Mouse (Mus musculus) midbrain, embryonic 15.5 days (tissue): ENCODE results near the gene Hist1h2an. TPM values are rescaled to one million over a fixed set of nuclear protein-coding genes. Genes with fewer than 3 reads are reported as not detected.
"Not testable (repeated sequence)": the region's sequence is repeated elsewhere in the genome, so short reads cannot be mapped to it uniquely, and the experiment has no call there.

Experiments used
- ATAC-seq: fragments of 200-750 bp; cut with Nextera tagmentation; replicated peaks from 2 replicates; pipeline ENCODE4 v1.8.0; 2017; ENCODE audit warnings: moderate TSS enrichment
- H3K27ac ChIP-seq: fragments of 300-500 bp; sonication (generic); 2 replicates; pipeline ENCODE4 v1.5.1; 2015; ENCODE audit warnings: mild to moderate bottlenecking, inconsistent platforms
- H3K27me3 ChIP-seq: fragments of 300-500 bp; sonication (generic); replicated peaks from 2 replicates; pipeline ENCODE4 v1.6.1; 2015; ENCODE audit warnings: inconsistent platforms
- H3K36me3 ChIP-seq: fragments of 300-500 bp; sonication (generic); replicated peaks from 2 replicates; pipeline ENCODE4 v1.6.1; 2015; ENCODE audit warnings: inconsistent platforms
- H3K4me1 ChIP-seq: fragments of 300-500 bp; sonication (generic); 2 replicates; pipeline ENCODE4 v1.6.1; 2015; ENCODE audit warnings: inconsistent platforms
- H3K4me2 ChIP-seq: fragments of 300-500 bp; sonication (generic); 2 replicates; pipeline ENCODE4 v1.6.1; 2015; ENCODE audit warnings: inconsistent platforms, mild to moderate bottlenecking, moderate library complexity
- H3K4me3 ChIP-seq: fragments of 300-500 bp; sonication (generic); 2 replicates; pipeline ENCODE4 v1.5.1; 2015; ENCODE audit warnings: mild to moderate bottlenecking, inconsistent platforms
- H3K9ac ChIP-seq: fragments of 300-500 bp; sonication (generic); 2 replicates; pipeline ENCODE4 v1.6.1; 2015; ENCODE audit warnings: mild to moderate bottlenecking, inconsistent platforms
- H3K9me3 ChIP-seq: fragments of 300-500 bp; sonication (generic); 2 replicates; pipeline ENCODE4 v1.6.1; 2016; ENCODE audit warnings: inconsistent platforms
- WGBS: fragments of 180-500 bp; shearing (Covaris S2); methylation state at CpG from one replicate; pipeline ENCODE4 v1.1.7; 2015; ENCODE audit warnings: mixed read lengths; 5-methylcytosine and 5-hydroxymethylcytosine counted together
- polyA plus RNA-seq: library from polyadenylated mRNA; unstranded; fragments of >200 nt; fragmentation: Nextera tagmentation; extraction: Ambion mirVana; gene quantifications from 2 replicates; pipeline ENCODE4 v1.2.1, GENCODE M21; 2015

Hist1h2an gene
- polyA plus RNA-seq, 1 experiment from 2014 or later, result 3.8 TPM

GRCm38 (mm10) chr13:21797163-21797562 is 10.1 kb upstream of the Hist1h2an start:
- not testable (repeated sequence) for ATAC-seq

GRCm38 (mm10) chr13:21795584-21795983 is 8.6 kb upstream of the Hist1h2an start:
- Histone ChIP-seq H3K36me3 (no peaks in the 10 kb centered on the region), H3K9ac (no peak overlapping the region), H3K4me1 (no peaks in the 10 kb centered on the region; the same call in 1 of the 2 replicates), H3K4me3 (no peak overlapping the region), H3K4me2 (no peak overlapping the region), H3K9me3 (no peaks in the 10 kb centered on the region), H3K27me3 (0 out of 2 replicates have a peak, but pooled peaks cover 2% of the 10 kb centered on the region), H3K27ac (no peak overlapping the region)
- no peak for ATAC-seq
- 91% methylated on average over 7 of the region's 7 CpGs for WGBS

More at GRCm38 (mm10) chr13:21797163-21797562, 10.1 kb upstream of the Hist1h2an start:
- not testable (repeated sequence) for H3K4me2 ChIP-seq, H3K9me3 ChIP-seq, H3K27me3 ChIP-seq, H3K36me3 ChIP-seq, H3K9ac ChIP-seq, H3K27ac ChIP-seq, H3K4me3 ChIP-seq, H3K4me1 ChIP-seq

- ATAC-seq, result no peak
- Histone ChIP-seq H3K9me3 (no peaks in the 10 kb centered on the region), H3K36me3 (no peaks in the 10 kb centered on the region), H3K27ac (no peak overlapping the region), H3K4me2 (peak overlapping the region; percentile 28), H3K4me3 (no peak overlapping the region), H3K27me3 (0 out of 2 replicates have a peak, but pooled peaks cover 2% of the 10 kb centered on the region), H3K9ac (no peak overlapping the region), H3K4me1 (peaks cover 15% of the 10 kb centered on the region)
- WGBS, result 6% methylated on average over 18 of the region's 18 CpGs
These were observed 3.7 kb upstream of the Hist1h2an start for GRCm38 (mm10) chr13:21790601-21791283.

GRCm38 (mm10) chr13:21789925-21790324 is 2.9 kb upstream of the Hist1h2an start:
- no peak overlapping the region for H3K27ac ChIP-seq
- H3K9me3 ChIP-seq, result no peaks in the 10 kb centered on the region
- H3K4me1 ChIP-seq, result peaks cover 15% of the 10 kb centered on the region
- H3K4me3 ChIP-seq, result no peak overlapping the region
- WGBS, result 57% methylated on average over 6 of the region's 6 CpGs
- H3K27me3 ChIP-seq, result 0 out of 2 replicates have a peak, but pooled peaks cover 2% of the 10 kb centered on the region
- no peak for ATAC-seq
- no peaks in the 10 kb centered on the region for H3K36me3 ChIP-seq
- H3K4me2 ChIP-seq, result no peak overlapping the region
- H3K9ac ChIP-seq, result no peak overlapping the region

GRCm38 (mm10) chr13:21787760-21788593 is 959 bp upstream of the Hist1h2an start:
- H3K27ac ChIP-seq, result peak overlapping the region; percentile 38; the same call in 1 of the 2 replicates

GRCm38 (mm10) chr13:21786189-21786898 is 674 bp downstream of the Hist1h2an start:
- Histone ChIP-seq H3K27ac (peak overlapping the region; percentile 75), H3K27me3 (no peaks in the 10 kb centered on the region), H3K9me3 (no peaks in the 10 kb centered on the region), H3K36me3 (no peaks in the 10 kb centered on the region), H3K9ac (peak overlapping the region; percentile 22; the same call in 1 of the 2 replicates), H3K4me3 (peak overlapping the region; percentile 41), H3K4me1 (peaks cover 29% of the 10 kb centered on the region), H3K4me2 (peak overlapping the region; percentile 69)
- WGBS, result 2% methylated on average over 8 of the region's 8 CpGs
- no peak for ATAC-seq

More at GRCm38 (mm10) chr13:21787760-21788593, 959 bp upstream of the Hist1h2an start:
- H3K9ac ChIP-seq, result 0 out of 2 replicates have a peak overlapping the region, but pooled peaks have one; percentile 2
- WGBS, result 11% methylated on average over 14 of the region's 21 CpGs
- 0 out of 2 replicates have a peak, but pooled peaks cover 2% of the 10 kb centered on the region for H3K27me3 ChIP-seq
- no peaks in the 10 kb centered on the region for H3K36me3 ChIP-seq
- no peak; the same call in 1 of the 2 replicates for ATAC-seq
- peak overlapping the region; percentile 41 for H3K4me3 ChIP-seq
- H3K4me2 ChIP-seq, result peak overlapping the region; percentile 69
- no peaks in the 10 kb centered on the region for H3K9me3 ChIP-seq
- peaks cover 21% of the 10 kb centered on the region for H3K4me1 ChIP-seq

- Histone ChIP-seq H3K9ac (no peak overlapping the region), H3K4me2 (0 out of 2 replicates have a peak overlapping the region, but pooled peaks have one; percentile 81), H3K9me3 (no peaks in the 10 kb centered on the region), H3K27me3 (no peaks in the 10 kb centered on the region), H3K36me3 (no peaks in the 10 kb centered on the region), H3K4me1 (peaks cover 44% of the 10 kb centered on the region), H3K27ac (no peak overlapping the region), H3K4me3 (no peak overlapping the region)
- WGBS, result 22% methylated on average over 6 of the region's 6 CpGs
- no peak for ATAC-seq
These were observed 2.7 kb downstream of the Hist1h2an start for GRCm38 (mm10) chr13:21784311-21784710.

GRCm38 (mm10) chr13:21783734-21784161 is 3.3 kb downstream of the Hist1h2an start:
- no peaks in the 10 kb centered on the region for H3K9me3 ChIP-seq
- no peaks in the 10 kb centered on the region for H3K36me3 ChIP-seq
- no peaks in the 10 kb centered on the region for H3K27me3 ChIP-seq
- H3K9ac ChIP-seq, result no peak overlapping the region
- no peak for ATAC-seq
- peaks cover 46% of the 10 kb centered on the region for H3K4me1 ChIP-seq
- H3K27ac ChIP-seq, result 0 out of 2 replicates have a peak overlapping the region, but pooled peaks have one; percentile 67
- H3K4me2 ChIP-seq, result peak overlapping the region; percentile 81
- peak overlapping the region; percentile 41 for H3K4me3 ChIP-seq
- 2% methylated on average over 9 of the region's 9 CpGs for WGBS

GRCm38 (mm10) chr13:21783255-21783617 is 3.8 kb downstream of the Hist1h2an start, which contains the start of gene Hist1h3i:
TSS of gene Hist1h3i (minus strand) at chr13:21783370.
- peak within 1 kb of the TSS; percentile 81 for H3K4me2 ChIP-seq
- no peaks in the 10 kb centered on the region for H3K27me3 ChIP-seq
- H3K9ac ChIP-seq, result peak within 1 kb of the TSS; percentile 38; the same call in 1 of the 2 replicates
- no peaks in the 10 kb centered on the region for H3K9me3 ChIP-seq
- peak within 1 kb of the TSS; percentile 78 for H3K27ac ChIP-seq
- ATAC-seq, result peak; percentile 80
- H3K4me1 ChIP-seq, result peaks cover 49% of the 10 kb centered on the region
- no peaks in the 10 kb centered on the region for H3K36me3 ChIP-seq
- under 1% methylated on average over 19 of the region's 20 CpGs for WGBS
- H3K4me3 ChIP-seq, result peak within 1 kb of the TSS; percentile 41

GRCm38 (mm10) chr13:21782361-21783254 is 4.4 kb downstream of the Hist1h2an start:
- H3K9me3 ChIP-seq, ATAC-seq, H3K27me3 ChIP-seq, H3K36me3 ChIP-seq: not testable (repeated sequence)
- Histone ChIP-seq H3K4me3 (peak overlapping the region; percentile 41), H3K27ac (peak overlapping the region; percentile 78), H3K4me2 (peak overlapping the region; percentile 81), H3K4me1 (peaks cover 45% of the 10 kb centered on the region), H3K9ac (peak overlapping the region; percentile 38; the same call in 1 of the 2 replicates)
- WGBS, result 1% methylated on average over 21 of the region's 35 CpGs

GRCm38 (mm10) chr13:21781639-21782038 is 5.4 kb downstream of the Hist1h2an start:
- H3K4me1 ChIP-seq, result peaks cover 45% of the 10 kb centered on the region
- H3K9me3 ChIP-seq, result no peaks in the 10 kb centered on the region
- no peak overlapping the region for H3K4me3 ChIP-seq
- 86% methylated on average over 1 of the region's 1 CpGs for WGBS
- no peaks in the 10 kb centered on the region for H3K27me3 ChIP-seq
- H3K36me3 ChIP-seq, result no peaks in the 10 kb centered on the region
- H3K27ac ChIP-seq, result no peak overlapping the region
- no peak overlapping the region for H3K4me2 ChIP-seq
- ATAC-seq, result no peak
- H3K9ac ChIP-seq, result no peak overlapping the region
